Mouse (Mus musculus) urinary bladder, postnatal 25 days (tissue): Measurements from ENCODE around the gene Zfp462.
"Not testable (repeated sequence)": the region's sequence is repeated elsewhere in the genome, so short reads cannot be mapped to it uniquely, and the experiment has no call there.

Source experiments
- DNase-seq: peaks from one replicate; pipeline ENCODE4 v3.0.0; 2022; ENCODE audit warnings: low spot score

Gene Zfp462

DNA sequence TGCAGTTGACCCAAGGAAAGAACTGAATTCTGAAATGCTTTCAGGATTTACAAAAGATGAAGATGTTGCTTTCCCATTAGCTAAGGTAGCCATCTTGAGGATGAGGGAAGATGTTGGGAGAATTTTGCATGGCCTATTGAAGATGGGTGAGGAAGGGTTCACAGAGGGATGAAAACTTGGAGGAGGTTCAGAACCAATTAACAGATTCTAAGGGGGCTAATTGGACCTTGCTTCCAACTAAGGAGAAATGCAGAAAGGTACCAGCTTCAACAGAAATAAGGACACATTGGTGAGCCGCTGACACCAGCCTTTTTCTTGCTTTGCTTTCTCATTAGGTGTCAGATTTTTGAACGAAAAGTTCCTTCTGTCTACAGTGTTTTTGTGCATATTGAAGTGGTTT lies 6.0 kb downstream of the Zfp462 start:
- no peak for DNase-seq

DNA sequence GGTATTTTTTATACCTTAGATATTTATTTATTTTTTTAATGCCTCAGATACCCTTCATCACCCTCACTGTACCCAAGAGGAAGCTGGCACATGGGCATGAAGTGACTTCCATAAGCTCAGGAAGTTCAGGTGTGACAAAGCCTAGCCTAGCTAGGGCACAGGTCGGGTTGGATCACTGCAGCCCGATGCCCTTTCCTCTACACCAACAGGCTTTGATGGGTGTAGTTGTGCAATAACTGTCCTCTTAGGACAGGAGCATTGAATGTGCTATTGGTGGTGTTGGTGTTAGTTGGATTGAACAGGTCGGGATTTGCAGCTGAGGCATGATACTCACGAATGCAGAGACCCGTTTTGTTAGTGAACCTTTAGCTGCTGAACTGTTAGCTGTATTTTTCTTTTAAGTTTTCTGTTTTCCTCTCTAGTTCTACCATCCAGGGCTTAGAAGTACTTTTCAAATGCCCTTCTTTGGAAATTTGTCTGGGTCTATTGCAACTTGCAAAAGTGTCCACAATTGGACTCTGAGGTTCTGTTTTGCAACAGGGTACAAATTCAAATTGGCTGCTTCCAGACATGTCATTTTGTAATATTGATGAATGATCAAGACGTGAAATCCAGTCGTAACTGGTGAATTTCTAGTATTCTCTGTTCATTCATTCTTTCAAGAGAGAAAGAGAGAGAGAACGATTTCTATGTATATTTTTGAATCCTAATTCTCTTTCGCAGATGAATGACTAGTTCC lies 9.0 kb downstream of the Zfp462 start:
- DNase-seq, result no peak

DNA sequence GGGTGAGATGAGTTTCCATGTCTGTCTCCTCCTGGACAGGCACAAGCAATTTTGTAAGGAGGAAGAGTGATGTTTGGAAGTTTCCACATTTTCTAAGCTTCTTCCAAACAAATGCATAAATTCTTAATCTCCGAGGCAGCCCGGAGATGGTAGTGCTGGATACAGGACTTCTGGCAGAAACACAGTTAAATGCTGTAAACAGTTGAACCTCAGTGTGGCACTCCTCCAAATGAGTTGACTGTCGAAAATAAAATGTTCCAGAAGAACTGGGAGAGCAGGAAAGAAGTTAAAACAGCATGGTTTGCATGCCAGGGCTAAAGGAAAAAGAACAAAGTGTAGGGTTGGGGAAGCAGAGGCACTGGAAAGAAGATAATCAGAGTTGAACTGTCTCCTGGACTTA lies 9.6 kb downstream of the Zfp462 start:
- no peak for DNase-seq

DNA sequence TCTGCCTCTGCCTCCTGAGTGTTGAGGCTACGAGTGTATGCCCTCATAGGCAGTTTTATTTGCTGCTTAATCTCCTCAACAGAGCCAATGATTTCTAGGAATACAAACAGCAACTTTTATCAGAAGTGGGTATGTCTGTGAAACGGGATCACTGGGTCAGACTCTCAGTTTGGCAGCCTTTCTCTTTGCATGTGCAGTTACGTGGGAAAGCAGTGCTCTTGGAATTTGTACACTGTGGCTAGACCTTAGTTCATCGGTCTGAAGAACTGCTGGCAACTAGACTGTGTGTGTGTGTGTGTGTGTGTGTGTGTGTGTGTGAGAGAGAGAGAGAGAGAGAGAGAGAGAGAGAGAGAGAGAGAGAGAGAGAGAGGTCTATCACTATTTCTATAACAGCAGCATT lies 15.9 kb downstream of the Zfp462 start:
- no peak for DNase-seq

DNA sequence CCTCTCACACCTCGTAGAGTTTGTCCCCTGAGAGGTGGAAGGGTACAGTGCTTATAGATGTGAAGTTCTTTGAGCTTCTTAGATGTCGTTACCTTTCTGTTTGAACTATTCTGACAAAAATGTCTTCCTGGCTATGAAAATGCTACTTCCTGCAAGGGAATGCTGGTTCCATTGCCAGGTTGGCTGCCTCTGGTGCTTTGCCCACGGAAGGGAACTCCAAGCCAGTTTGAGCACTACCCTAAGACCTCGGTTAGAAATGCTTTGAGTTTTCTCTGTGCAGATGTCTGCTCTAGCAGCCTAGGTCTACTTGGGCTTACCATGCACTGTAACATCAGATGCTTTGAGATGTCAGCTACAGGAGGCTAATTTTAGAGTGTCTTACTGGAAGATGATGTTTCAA lies 17.3 kb downstream of the Zfp462 start:
- no peak for DNase-seq

DNA sequence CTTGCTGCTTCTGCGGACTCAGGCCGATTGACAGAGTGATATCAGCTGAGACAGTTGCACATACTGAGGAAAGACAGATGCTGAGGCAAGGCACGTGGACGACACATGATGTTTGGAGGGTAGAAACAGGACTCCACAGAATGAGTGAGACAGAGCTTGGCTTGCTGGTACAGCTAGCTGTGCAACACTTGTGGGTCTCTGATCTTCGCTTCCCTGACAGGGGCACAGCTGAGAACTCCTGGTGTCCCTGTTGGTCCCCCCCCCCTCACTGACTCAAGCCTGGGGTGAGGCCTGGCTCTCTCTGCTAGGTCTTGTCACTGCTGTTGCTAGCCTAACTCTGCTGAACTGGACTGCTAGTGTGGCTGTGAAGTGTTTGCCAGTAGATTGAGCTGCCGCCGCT lies 18.7 kb downstream of the Zfp462 start:
- no peak for DNase-seq

DNA sequence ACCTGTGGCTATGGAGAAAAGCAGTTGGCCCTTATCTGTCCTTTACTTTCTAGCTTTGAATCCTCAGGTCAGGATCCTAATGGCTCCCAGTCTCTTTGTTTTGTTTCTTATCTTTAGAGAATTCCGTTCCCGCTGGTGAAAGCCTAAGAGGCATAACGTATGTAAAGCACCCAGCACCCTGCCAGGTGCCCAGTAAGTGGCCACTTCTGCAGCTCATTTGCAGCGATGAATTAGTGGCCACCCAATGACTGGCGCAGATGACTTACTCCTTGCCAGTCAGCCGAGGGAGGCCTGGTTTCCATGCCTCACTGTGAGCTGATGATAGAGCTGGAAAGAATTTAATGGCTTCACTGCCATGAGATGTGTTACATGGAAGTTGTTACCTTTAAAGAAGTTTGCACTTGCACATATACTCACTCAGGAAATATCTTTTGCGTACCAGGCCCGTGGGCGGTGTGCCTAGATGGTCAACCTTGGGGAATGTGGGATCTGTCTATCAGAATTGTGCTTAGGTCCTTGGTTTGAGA lies 20.4 kb downstream of the Zfp462 start:
- DNase-seq, result no peak

DNA sequence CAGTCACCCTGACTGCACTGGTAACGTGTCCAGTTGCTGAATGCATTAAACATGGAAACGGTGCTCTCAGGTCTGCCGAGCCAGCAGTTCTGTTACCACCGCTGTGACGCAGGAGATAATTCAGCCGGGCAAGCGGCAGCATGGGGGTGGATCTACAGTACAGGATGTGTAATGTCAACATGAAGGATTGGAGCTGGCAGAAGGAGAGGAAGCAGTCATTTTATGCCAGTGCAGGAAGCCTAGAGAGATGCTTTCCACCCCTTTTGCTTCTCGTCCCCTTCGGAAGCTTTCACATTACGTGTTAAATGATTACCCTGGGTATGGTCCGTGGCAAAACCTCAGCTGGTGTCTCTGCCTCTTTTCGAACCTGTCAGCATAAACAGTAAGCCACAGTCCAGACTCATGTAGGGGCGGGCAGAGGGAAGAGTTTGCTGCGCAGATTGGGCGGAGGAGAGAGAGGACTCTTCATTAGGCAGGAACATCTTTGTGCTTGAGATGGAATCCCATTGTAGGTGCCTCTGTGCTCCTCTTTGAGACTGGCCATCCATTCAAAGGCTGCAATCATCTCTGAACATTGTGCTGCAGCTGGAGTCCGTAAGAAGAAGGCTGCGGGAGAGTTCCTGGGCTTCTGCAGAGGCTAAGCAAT lies 21.4 kb downstream of the Zfp462 start:
- DNase-seq, result no peak

DNA sequence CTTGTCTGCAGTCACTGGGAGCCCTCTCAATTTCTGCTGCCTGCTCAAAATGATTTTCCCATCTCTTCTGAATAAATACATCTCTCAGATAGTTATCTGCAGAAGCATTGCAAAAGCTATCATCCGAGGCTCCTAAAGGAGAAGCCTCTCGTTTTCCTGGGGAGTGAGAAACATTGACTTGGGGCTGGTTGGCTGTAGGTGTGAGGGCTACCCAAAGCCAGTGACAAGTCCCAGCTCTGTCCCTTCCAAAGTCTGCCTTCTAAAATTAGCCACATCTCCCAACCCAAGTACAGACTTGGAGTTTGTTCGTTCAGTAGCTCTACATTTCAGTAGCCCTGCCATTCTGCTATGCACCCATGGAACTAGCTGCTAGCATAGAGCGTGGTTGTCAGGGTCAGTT lies 22.3 kb downstream of the Zfp462 start:
- DNase-seq, result no peak

DNA sequence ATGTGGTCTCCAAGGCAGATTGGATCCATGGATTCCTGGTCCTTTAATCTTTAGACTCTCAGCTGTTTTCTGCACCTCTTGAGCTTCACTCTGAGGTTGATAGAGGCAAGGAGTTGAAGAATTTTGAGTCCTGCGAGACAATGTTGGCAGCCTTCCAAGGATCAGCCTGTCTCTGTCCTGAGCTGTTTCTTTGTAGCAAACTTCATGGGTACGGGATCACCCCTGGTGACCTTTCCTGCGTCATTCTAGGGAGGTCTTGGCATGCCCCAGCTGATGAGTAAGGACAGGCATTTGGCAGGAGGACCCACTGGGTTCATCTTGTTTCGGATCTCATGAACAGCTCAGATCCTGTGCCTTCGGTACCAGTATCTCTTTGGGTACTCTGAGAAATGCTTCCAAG lies 22.9 kb downstream of the Zfp462 start:
- no peak for DNase-seq

DNA sequence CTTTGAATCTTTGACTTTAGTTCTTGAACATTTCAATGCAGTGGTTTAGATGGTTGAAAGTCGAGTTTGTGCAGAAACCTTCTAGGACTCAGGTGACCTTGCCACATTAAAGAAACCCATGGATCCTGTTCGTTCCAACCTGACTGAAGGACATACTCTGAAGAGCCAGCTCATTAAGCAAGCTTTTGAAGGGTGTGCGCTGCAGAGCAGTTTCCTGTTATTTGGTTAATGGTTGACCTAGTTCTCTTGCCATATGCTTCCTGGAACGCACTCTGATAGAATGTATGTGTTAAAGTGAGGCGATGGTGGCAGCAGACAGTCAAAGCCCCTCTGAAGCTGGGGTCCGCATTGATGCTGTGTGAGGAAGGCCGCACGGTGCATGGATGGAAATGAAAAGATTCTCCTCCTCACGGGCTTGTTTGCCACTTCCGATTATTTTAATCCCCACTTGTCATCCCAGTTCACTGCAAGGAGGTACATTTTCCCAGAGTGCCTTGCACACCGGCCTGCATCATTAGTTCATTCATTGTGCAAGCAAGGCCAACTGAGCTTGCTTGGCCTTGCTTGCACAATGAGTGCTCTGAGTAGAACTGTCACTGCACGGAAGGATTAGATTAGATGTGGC lies 24.9 kb downstream of the Zfp462 start:
- no peak for DNase-seq

DNA sequence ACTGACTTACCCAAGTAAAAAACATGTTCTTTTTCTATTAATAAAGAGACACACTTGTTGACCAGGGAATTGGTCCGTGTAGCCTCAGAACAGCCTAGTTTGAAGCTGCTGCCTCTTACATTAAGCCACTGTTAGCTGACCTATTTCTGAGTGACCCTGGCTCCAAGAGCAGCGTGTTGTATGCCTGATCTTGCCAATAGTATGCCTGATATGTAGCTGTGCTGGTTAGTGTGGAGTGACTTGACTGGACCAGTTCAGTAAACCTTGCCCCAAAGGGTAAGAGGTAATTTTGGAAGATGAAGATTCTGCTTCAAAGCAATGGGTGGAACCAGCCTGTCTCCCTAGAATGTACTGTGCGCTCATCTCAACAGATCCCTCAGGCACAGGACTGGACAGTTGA lies 26.5 kb downstream of the Zfp462 start:
- DNase-seq, result no peak

DNA sequence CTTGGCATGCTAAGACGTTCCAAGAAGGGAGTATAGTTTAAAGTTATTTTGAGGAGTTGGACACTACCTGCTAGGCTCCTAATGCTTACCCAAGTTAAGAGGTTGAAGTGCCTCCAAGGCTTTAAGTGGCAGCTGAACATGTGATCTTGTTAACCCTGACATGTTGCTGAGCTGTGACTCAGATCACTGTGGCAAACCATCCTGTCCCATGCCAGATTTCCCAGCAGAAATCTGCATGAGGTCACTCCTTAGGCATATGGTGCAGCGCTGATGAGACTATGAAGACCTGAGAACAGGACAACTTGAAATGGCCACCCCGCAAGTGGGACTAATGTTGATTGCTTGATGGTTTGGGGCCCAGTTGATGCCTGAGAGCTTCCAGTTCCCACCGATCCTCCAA lies 27.2 kb downstream of the Zfp462 start:
- DNase-seq, result no peak

DNA sequence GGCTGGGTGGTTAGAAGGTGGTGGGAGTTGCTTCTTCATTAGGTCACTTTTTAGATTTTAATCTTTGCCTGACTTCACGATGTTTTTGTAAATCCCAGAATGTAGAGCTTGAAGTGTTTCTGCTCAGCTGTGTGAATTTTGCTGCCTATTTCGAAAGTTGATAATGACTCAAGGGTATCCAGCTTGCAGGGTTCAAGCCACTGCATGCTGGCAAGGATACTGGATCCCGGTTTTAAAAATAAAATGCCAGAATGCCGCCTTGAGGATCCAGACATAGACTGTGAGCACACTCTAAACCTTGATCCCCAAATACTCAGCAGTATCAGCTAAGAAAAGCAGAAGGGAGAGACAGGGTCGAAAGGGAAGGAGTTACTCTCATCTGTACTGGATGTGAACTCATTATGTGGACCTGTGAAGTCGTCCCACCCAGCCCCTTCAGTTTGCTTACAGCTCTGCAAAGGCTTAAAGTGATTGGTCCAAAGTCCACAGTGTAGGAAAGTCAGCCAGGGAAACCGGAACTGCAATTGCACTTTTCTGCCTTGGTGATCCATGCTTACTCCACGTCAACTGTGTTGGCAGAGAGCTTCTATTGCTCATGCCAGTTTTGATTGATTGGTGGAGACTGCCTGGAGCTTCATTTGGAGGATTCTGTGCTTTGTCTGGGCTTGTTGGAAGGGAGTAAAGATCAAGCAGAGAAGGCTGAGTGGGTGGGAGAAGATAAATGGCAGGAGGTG lies 28.1 kb downstream of the Zfp462 start:
- no peak for DNase-seq

DNA sequence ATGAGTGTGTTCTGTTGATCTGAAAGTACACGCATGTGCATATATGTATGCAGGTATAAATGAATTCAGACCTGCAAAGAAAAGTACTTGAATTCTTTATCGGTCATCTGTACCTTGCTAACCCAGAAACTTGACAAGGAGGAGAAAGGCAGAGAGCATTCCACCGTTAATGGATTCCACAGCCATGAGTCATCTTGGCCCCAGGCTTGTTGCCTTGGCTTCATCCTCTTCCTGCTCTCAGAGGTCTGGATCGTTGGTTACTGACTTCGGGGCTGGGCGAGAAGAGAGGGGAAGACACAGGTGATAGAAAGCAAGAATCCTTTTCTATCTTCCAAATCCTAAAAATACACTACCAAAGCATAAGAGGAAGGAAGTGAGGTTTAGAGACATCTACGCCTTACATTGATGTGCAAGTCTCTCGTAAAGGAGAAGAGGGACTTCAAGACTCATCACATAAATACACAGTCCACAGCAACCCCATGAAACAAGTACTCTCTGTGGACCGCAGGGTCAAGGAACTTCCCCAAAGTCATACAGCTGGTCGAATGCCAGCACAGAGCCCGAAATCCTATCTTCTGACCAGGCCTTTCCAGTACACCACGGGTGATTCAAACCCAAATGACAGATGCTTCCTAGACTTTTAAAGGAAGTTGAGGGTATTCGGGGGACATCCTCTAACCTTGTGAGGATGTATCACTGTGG lies 35.1 kb downstream of the Zfp462 start:
- peak; percentile 58 for DNase-seq

DNA sequence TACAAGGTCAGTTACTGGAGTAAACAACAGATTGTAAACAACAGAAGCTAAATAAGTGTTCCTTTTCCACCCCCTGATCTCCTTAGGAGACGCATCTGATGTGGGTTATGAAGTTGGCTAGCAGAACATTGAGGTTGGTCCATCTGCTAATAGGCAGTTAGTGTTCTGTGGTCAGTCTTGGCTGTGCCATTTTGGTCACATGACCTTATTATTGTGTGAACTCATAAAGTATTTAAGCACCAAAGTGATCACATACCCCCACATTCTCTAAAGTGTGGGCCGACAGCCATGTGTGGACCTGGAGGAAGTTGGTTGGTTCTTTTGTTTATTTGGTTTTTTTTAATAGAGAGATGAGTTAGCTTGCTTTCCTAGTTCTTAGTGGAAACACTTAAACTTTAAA lies 39.7 kb downstream of the Zfp462 start:
- no peak for DNase-seq

DNA sequence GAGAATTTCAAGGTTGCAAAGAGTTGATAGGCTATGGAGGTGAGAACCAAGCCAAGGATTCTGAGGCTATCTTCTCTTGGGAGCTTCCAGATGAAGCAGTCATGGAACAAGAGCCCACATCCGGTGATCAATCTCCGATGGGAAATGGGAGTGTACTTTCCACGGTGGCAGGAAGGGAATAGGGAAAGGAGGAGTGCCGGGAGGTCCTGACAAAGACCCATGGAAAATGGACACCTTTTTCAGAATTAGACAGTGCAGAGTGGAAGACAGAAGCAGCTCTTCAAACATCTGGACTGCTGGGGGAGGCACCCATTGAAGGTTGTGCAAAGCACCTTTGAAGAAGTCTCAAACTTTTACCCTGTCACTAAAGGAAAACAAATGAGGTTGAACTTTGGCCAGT lies 41.8 kb downstream of the Zfp462 start:
- DNase-seq, result no peak

DNA sequence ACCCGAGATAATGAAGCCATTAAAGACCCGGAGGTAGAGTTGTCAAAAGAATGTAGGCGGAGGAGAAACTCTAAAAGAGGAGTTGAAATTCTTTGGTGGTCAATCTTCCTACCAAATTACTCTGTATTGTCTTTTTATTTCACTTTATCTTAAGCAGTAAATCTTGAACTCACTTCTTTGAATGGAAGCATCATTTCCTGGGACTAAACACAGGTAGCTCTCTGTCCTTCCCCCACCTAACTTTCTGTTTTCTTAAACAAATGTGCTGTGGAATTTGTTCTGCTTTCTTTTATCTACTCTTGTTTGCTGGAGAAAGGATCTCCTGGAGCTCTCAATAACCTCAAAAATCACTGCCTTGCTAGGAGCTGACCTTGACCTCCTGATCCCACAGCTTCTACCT lies 42.4 kb downstream of the Zfp462 start:
- no peak for DNase-seq

DNA sequence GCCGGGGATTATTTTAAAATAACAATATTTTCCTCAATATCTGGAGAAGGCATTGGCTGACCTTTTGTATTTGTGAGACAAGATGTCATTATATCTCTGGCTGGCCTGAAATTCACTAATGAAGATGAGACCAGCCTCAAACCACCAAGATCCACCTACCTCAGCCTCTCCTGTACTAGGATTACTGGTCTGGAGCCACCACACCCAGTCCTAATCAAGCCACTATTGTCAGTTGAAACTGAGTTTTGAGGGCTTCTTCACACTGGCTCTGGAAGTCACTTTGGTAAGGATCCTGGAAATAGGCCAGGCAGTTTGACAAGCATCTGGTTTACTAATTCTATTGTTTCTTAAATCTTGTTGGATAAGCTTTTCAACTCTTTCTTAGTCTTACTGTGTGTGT lies 43.1 kb downstream of the Zfp462 start:
- no peak for DNase-seq

DNA sequence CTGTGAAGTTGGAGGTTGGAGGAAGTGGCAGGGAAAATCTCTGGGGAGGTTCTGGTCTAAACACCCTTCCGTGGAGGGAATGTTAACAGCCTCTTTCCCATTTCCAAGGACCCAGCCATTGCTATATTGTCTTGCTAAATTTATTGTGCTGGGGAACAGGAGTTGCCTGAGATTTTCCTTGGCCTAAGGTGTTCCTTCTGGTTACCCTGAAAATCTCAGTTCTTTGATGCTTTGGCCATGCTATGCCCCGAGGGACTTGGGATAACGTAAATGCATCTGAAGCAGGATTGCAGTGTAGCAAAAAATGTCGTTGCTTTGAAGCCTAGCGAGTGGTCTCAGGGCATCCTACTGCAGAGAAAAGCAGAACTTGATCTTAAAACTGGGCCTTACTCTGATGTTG lies 47.1 kb downstream of the Zfp462 start:
- no peak for DNase-seq

DNA sequence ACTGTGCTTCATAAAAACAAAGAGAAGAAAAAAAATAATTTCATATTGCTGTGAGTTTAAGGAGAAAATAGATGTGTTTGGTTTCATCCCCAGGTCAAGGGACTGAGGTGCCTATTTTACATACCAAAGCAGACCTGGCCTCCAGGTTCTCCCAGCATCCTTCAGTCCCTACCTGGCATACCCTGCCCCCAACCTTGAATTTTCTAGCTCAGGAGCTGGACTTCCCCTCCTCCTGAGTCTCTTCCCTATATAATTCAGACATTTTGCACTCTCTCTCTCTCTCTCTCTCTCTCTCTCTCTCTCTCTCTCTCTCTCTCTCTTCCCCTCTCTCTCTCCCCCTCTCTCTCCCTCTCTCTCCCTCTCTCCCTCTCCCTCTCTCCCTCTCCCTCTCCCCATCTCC lies 48.2 kb downstream of the Zfp462 start:
- not testable (repeated sequence) for DNase-seq

DNA sequence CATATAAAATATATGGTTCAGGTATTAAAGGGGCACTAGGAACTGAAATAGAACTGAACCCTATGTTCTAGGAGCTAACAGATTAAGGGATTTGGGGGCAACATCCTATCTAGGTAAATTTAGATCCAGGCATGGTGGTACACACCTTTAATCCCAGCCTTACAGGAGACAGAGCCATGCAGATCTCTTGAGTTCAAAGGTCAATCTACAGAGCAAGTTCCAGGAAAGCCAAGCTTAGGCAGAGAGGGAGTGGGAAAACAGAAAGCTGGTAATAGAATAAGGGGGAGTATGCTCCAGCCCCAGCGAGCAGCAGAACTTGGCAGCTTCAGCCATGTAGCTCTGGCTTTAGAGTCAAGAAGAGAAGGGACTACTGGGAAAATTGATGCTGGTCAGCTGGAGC lies 50.4 kb downstream of the Zfp462 start:
- no peak for DNase-seq
